Mouse (Mus musculus): ENCODE data around the gene Maip1. TPM values are rescaled to one million over a fixed set of nuclear protein-coding genes. Genes with fewer than 3 reads are reported as not detected.

Maip1 gene
- total and polyA plus RNA-seq, 3 experiments = 13.5 to 22.2 (median 19.0) TPM

DNA sequence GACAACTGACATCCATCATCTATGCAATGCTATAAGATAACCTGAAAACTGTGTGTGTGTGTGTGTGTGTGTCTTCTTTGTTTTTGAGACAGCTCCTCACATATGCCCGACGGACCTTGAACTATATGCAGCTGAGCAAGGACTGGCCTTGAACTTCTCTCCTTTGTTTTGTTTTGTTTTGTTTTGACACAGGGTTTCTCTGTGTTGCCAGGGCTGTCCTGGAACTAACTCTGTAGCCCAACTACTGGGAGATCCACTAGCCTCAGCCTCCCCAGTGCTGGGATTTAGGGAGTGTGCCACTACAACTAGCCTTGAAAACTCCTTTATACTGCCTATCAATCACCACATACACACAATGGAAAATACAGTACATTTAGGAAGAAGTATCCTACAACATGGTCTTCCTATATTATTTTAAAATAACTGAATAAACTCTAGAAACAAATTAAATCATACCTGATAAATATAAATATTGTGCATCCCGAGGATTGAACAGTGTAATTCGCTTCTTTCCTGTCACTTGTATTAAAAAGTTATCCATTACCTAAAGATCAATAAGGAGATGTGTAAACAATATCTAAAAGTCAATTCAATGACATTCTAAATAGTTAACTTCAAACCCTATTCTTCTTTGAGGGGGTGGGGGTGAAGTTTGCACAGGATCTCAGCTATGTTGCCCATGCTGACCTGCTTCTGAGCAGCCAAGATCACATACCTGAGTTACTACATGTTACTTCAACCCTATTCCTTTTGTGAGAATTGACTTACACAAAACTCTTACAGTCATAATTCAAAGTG lies 14.9 kb upstream of the Maip1 start:
- H3K36me3 ChIP-seq (replicated peaks) = peaks cover 71% of the 10 kb centered on the region
- H3K4me3 ChIP-seq (ENCODE audit: low read depth, low read length) = no peak overlapping the region
- ATAC-seq (ENCODE audit: extremely low read depth, insufficient number of reproducible peaks, low FRiP score, poor library complexity, severe bottlenecking) (no peak), DNase-seq (ENCODE audit: low spot score) (no peak)
- H3K27me3 ChIP-seq (ENCODE audit: insufficient read depth, low read length) = no peaks in the 10 kb centered on the region
- no peaks in the 10 kb centered on the region for H3K4me1 ChIP-seq (ENCODE audit: insufficient read depth, low read depth, low read length)
- TF ChIP-seq GATA2 (IDR thresholded peaks at IDR 0.05; ENCODE audit: borderline replicate concordance, low read depth, low read length) (no peak), TAL1 (conservative IDR thresholded peaks at IDR 0.05; ENCODE audit: low read depth, low read length) (no peak), GATA1 (IDR thresholded peaks at IDR 0.05; ENCODE audit: borderline replicate concordance, low read length) (no peak), POLR2AphosphoS5 (IDR thresholded peaks at IDR 0.05; ENCODE audit: insufficient replicate concordance, low read depth, low read length) (no peak), CTCF (IDR thresholded peaks at IDR 0.05; ENCODE audit: low read depth, low read length) (no peak)
- H3K9me3 ChIP-seq (replicated peaks) = no peaks in the 10 kb centered on the region

DNA sequence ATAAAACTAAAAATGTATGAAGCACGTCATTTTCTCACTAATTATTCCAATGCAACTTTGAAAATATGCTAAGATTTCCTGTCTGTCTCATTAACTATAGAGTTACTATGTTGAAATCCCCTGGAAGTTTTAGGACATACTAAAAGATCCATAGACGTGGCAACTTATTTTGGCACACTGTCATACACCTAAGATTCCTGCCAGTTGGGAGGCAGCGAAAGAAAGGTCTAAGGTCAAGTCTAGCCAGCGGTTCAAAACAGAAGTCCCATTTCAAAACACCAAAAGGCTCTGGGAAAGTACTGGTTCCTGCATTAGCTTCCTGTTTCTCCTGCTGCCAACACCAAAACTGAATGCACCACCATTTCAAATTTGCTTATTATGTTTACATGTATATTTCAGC lies 13.7 kb upstream of the Maip1 start:
- no peak for DNase-seq (ENCODE audit: low spot score)
- no peak for ATAC-seq (ENCODE audit: extremely low read depth, insufficient number of reproducible peaks, low FRiP score, poor library complexity, severe bottlenecking)
- H3K27me3 ChIP-seq (ENCODE audit: insufficient read depth, low read length) = no peaks in the 10 kb centered on the region
- no peaks in the 10 kb centered on the region for H3K9me3 ChIP-seq (replicated peaks)
- no peak for TF ChIP-seq TAL1 (conservative IDR thresholded peaks at IDR 0.05; ENCODE audit: low read depth, low read length)
- TF ChIP-seq CTCF (IDR thresholded peaks at IDR 0.05; ENCODE audit: low read depth, low read length) = no peak
- no peak for TF ChIP-seq POLR2AphosphoS5 (IDR thresholded peaks at IDR 0.05; ENCODE audit: insufficient replicate concordance, low read depth, low read length)
- no peak for TF ChIP-seq GATA1 (IDR thresholded peaks at IDR 0.05; ENCODE audit: borderline replicate concordance, low read length)
- TF ChIP-seq GATA2 (IDR thresholded peaks at IDR 0.05; ENCODE audit: borderline replicate concordance, low read depth, low read length) = no peak
- no peaks in the 10 kb centered on the region for H3K4me1 ChIP-seq (ENCODE audit: insufficient read depth, low read depth, low read length)
- H3K36me3 ChIP-seq (replicated peaks) = peaks cover 78% of the 10 kb centered on the region
- H3K4me3 ChIP-seq (ENCODE audit: low read depth, low read length) = no peak overlapping the region

DNA sequence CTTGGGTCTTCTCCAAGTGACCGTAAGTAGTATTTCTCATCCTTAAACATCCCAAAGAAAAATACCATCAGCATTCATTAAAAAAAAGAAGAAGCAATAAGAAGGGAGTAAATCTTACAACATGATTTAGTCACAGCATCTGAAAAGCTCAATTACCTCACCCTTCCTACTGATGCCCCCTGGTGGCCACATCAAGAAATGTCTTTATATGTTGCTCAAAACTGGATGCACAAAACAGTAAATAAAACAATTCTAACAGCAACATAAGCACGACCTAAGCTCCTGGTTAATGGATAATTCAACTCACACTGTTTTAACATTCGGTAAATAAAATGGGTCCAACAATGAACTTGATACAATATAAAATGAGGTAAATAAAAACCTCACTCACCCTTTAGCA lies 12.1 kb upstream of the Maip1 start:
- no peaks in the 10 kb centered on the region for H3K9me3 ChIP-seq (replicated peaks)
- H3K4me3 ChIP-seq (ENCODE audit: low read depth, low read length) = no peak overlapping the region
- no peaks in the 10 kb centered on the region for H3K4me1 ChIP-seq (ENCODE audit: insufficient read depth, low read depth, low read length)
- no peak for TF ChIP-seq POLR2AphosphoS5 (IDR thresholded peaks at IDR 0.05; ENCODE audit: insufficient replicate concordance, low read depth, low read length)
- no peak for TF ChIP-seq GATA2 (IDR thresholded peaks at IDR 0.05; ENCODE audit: borderline replicate concordance, low read depth, low read length)
- no peak for TF ChIP-seq GATA1 (IDR thresholded peaks at IDR 0.05; ENCODE audit: borderline replicate concordance, low read length)
- no peak for TF ChIP-seq TAL1 (conservative IDR thresholded peaks at IDR 0.05; ENCODE audit: low read depth, low read length)
- TF ChIP-seq CTCF (IDR thresholded peaks at IDR 0.05; ENCODE audit: low read depth, low read length) = peak; percentile 58
- DNase-seq (ENCODE audit: low spot score) (peak; percentile 21), ATAC-seq (ENCODE audit: extremely low read depth, insufficient number of reproducible peaks, low FRiP score, poor library complexity, severe bottlenecking) (peak; percentile 31; the same call in 1 of the 2 replicates)
- no peaks in the 10 kb centered on the region for H3K27me3 ChIP-seq (ENCODE audit: insufficient read depth, low read length)
- peaks cover 79% of the 10 kb centered on the region for H3K36me3 ChIP-seq (replicated peaks)

DNA sequence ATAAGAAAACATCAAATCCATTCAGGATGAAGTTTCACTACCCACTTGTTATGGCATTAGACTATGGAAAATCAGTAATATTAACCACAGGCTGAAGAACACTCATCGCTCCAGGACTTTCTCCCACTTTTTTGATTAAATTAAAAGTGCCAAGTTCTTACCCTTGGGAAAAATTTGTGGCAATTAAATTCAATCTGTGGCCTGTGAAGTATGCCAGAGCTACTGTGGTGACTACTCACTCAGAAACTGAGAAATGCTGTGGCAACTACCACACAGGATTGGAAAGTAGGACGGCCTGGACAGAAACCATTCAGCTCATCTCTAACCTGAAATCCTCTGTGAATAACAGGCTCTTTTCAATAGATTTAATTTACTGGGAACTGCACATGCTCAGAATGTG lies 5.8 kb upstream of the Maip1 start:
- no peaks in the 10 kb centered on the region for H3K9me3 ChIP-seq (replicated peaks)
- H3K27me3 ChIP-seq (ENCODE audit: insufficient read depth, low read length) = no peaks in the 10 kb centered on the region
- DNase-seq (ENCODE audit: low spot score) = no peak
- TF ChIP-seq POLR2AphosphoS5 (IDR thresholded peaks at IDR 0.05; ENCODE audit: insufficient replicate concordance, low read depth, low read length) = no peak
- H3K4me3 ChIP-seq (ENCODE audit: low read depth, low read length) = no peak overlapping the region
- H3K36me3 ChIP-seq (replicated peaks) = peaks cover 66% of the 10 kb centered on the region
- H3K4me1 ChIP-seq (ENCODE audit: insufficient read depth, low read depth, low read length) = peaks cover 6% of the 10 kb centered on the region
- ATAC-seq (ENCODE audit: extremely low read depth, insufficient number of reproducible peaks, low FRiP score, poor library complexity, severe bottlenecking) = no peak

DNA sequence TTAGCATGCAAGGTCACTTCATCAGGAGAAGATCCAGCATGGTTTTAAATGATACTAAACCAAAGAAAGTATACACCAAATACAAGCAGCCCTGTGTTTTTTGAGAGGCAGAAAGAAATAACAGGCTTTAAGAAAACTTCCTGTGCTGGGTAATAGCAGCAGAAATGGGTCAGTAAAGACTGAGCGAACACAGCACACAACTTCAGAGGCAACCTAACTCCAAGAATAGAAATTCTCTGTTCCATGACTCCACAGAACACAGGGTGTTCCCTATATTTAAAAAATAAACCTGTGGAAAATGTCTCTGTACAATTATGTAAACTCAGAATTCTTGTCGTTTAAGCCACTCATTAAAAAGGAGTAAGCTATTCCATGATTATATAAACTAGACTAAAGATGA lies 5.3 kb upstream of the Maip1 start:
- no peak overlapping the region for H3K4me3 ChIP-seq (ENCODE audit: low read depth, low read length)
- H3K4me1 ChIP-seq (ENCODE audit: insufficient read depth, low read depth, low read length) = peaks cover 7% of the 10 kb centered on the region
- H3K9me3 ChIP-seq (replicated peaks) = no peaks in the 10 kb centered on the region
- peaks cover 63% of the 10 kb centered on the region for H3K36me3 ChIP-seq (replicated peaks)
- TF ChIP-seq TAL1 (conservative IDR thresholded peaks at IDR 0.05; ENCODE audit: low read depth, low read length) (no peak), CTCF (IDR thresholded peaks at IDR 0.05; ENCODE audit: low read depth, low read length) (no peak), GATA2 (IDR thresholded peaks at IDR 0.05; ENCODE audit: borderline replicate concordance, low read depth, low read length) (no peak), GATA1 (IDR thresholded peaks at IDR 0.05; ENCODE audit: borderline replicate concordance, low read length) (no peak), POLR2AphosphoS5 (IDR thresholded peaks at IDR 0.05; ENCODE audit: insufficient replicate concordance, low read depth, low read length) (no peak)
- no peaks in the 10 kb centered on the region for H3K27me3 ChIP-seq (ENCODE audit: insufficient read depth, low read length)
- no peak for DNase-seq (ENCODE audit: low spot score)
- no peak for ATAC-seq (ENCODE audit: extremely low read depth, insufficient number of reproducible peaks, low FRiP score, poor library complexity, severe bottlenecking)

DNA sequence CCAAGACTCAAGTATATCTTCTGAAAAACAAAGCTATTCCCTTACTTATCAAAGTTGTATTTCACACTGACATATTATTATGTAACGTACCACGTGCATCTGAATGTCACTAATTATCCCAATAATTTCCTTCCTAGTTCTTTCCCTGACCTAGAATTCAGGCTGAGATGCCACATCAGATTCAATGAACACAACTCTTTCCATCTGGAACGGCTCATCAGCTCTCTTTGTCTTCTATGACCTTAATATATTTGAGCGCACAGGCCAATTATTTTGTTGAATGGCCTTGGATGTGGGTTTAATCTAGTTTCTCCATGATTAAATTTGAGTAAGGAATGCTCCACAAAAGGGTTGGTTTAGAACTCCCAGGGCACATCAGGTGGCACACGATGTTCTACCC lies 4.0 kb upstream of the Maip1 start:
- no peak for TF ChIP-seq CTCF (IDR thresholded peaks at IDR 0.05; ENCODE audit: low read depth, low read length)
- no peak for TF ChIP-seq GATA2 (IDR thresholded peaks at IDR 0.05; ENCODE audit: borderline replicate concordance, low read depth, low read length)
- no peak for TF ChIP-seq GATA1 (IDR thresholded peaks at IDR 0.05; ENCODE audit: borderline replicate concordance, low read length)
- TF ChIP-seq TAL1 (conservative IDR thresholded peaks at IDR 0.05; ENCODE audit: low read depth, low read length) = no peak
- no peak for TF ChIP-seq POLR2AphosphoS5 (IDR thresholded peaks at IDR 0.05; ENCODE audit: insufficient replicate concordance, low read depth, low read length)
- Histone ChIP-seq H3K9me3 (replicated peaks) (no peaks in the 10 kb centered on the region), H3K27me3 (ENCODE audit: insufficient read depth, low read length) (no peaks in the 10 kb centered on the region), H3K4me3 (ENCODE audit: low read depth, low read length) (no peak overlapping the region), H3K4me1 (ENCODE audit: insufficient read depth, low read depth, low read length) (peaks cover 8% of the 10 kb centered on the region), H3K36me3 (replicated peaks) (peaks cover 53% of the 10 kb centered on the region)
- ATAC-seq (ENCODE audit: extremely low read depth, insufficient number of reproducible peaks, low FRiP score, poor library complexity, severe bottlenecking) (no peak), DNase-seq (ENCODE audit: low spot score) (no peak)

Data from G1E (cell line).